Mouse (Mus musculus): Measurements from ENCODE around the gene Pik3r3. TPM values are rescaled to one million over a fixed set of nuclear protein-coding genes. Genes with fewer than 3 reads are reported as not detected.

Gene Pik3r3
- polyA plus RNA-seq (2012; rRNA removed): 23.5 and 23.8 TPM in 2 replicates

DNA sequence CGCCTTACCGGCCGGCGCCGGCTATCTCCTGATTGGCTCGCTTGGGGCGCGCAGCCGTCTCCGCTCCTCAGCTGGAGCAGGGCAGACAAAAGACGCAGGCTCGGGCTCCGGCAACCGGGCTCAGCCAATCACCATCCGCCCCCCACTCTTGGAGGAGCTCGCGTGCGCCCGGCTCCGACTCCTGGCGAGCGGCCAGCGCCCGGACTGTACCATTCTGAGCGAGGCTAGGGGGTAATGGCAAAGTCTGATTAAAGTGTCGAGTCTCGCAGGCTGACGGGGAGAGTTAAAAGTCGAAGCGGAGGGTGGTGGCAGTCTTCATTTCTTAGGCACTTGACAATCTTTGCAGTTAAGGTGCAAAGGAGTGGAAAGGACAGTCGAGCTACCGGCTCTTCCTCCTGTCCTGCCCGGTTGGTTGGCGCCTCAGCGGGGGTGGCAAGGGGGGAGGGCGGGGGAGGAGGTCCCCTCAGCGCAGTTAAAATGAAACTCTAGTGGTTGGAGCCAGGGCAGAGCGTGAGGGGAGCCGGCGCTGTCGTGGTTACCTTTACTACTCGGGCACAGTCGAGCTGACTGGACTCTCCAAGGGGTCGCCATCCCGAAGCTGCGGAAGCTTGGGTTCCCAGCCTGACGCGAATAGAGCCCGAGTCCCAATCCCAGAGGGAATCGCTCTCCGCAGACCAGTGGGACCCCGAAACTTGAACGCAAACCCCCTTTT is at the start of gene Pik3r3:
TSS of gene Pik3r3 (plus strand) at position 479 of the 712 bp plus-strand sequence.
- peak; percentile 97 for DNase-seq
- WGBS: under 1% methylated on average over 53 of the region's 53 CpGs
- no peak for TF ChIP-seq CTCF (IDR thresholded peaks at IDR 0.05; ENCODE audit: insufficient read depth, low read length)
- peak; percentile 100 for TF ChIP-seq POLR2A (IDR thresholded peaks at IDR 0.05; ENCODE audit: borderline replicate concordance, extremely low read depth, low read depth, low read length)
- peaks cover 6% of the 10 kb centered on the region for H3K4me1 ChIP-seq (ENCODE audit: control insufficient read depth, insufficient read depth, low read length)
- peak within 1 kb of the TSS; percentile 99 for H3K4me3 ChIP-seq (replicated peaks; ENCODE audit: extremely low read depth, low read depth, low read length)

DNA sequence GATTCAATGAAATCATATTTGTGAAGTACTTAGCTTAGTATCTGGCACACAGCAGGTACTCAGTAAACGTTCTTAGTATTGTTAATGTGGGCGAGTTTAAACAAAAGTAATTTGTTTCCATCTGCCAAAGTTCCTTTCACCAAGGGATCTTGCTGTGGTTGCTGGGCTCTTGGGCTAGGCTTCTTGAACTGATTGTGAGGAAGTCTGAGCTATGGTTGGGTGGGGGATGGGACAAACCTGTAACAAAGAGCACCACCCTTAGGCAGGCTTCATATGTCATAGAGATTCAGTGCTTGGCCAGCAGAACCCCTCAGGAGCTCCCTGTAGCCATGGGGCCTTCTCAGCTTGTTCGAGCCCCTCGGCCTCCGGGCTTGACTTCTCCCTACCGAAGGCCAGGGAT is 48.3 kb upstream of the Pik3r3 start, which contains the start of the genes 1700042G07Rik and Gm49337:
TSS of gene 1700042G07Rik (plus strand) at position 301 of the 400 bp plus-strand sequence.
TSS of gene Gm49337 (plus strand) at position 313 of the 400 bp plus-strand sequence.
- no peak within 1 kb of the TSS for H3K4me3 ChIP-seq (replicated peaks; ENCODE audit: extremely low read depth, low read depth, low read length)
- WGBS: 75% methylated on average over 6 of the region's 6 CpGs
- TF ChIP-seq CTCF (IDR thresholded peaks at IDR 0.05; ENCODE audit: insufficient read depth, low read length) (no peak), POLR2A (IDR thresholded peaks at IDR 0.05; ENCODE audit: borderline replicate concordance, extremely low read depth, low read depth, low read length) (no peak)

DNA sequence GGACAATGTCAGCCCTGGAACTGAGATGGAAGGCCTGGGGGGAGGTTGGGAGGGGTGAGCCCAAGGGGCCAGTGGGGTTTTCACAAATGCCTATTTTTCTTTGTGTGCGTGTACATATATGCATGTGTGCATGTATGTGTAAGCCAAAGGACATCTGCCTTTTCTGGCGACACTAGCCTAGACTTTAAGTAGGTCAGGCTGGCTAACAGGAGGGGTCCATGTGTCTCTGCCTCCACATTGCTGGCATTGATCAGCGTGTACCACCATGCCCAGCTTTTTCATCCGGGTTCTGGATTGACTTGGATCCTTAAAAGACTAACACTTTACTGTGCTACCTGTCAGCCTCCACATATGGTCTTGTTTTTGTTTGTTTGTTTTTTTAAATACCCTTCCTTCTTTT is 47.7 kb upstream of the Pik3r3 start:
- no peak for DNase-seq
- no peak overlapping the region for H3K4me3 ChIP-seq (replicated peaks; ENCODE audit: extremely low read depth, low read depth, low read length)
- TF ChIP-seq POLR2A (IDR thresholded peaks at IDR 0.05; ENCODE audit: borderline replicate concordance, extremely low read depth, low read depth, low read length) (no peak), CTCF (IDR thresholded peaks at IDR 0.05; ENCODE audit: insufficient read depth, low read length) (no peak)
- H3K4me1 ChIP-seq (ENCODE audit: control insufficient read depth, insufficient read depth, low read length): peaks cover 23% of the 10 kb centered on the region
- 89% methylated on average over 4 of the region's 4 CpGs for WGBS

More for the DNA sequence above, 48.3 kb upstream of the Pik3r3 start, which contains the start of the genes 1700042G07Rik and Gm49337:
- no peak for DNase-seq
- H3K4me1 ChIP-seq (ENCODE audit: control insufficient read depth, insufficient read depth, low read length): peaks cover 27% of the 10 kb centered on the region

DNA sequence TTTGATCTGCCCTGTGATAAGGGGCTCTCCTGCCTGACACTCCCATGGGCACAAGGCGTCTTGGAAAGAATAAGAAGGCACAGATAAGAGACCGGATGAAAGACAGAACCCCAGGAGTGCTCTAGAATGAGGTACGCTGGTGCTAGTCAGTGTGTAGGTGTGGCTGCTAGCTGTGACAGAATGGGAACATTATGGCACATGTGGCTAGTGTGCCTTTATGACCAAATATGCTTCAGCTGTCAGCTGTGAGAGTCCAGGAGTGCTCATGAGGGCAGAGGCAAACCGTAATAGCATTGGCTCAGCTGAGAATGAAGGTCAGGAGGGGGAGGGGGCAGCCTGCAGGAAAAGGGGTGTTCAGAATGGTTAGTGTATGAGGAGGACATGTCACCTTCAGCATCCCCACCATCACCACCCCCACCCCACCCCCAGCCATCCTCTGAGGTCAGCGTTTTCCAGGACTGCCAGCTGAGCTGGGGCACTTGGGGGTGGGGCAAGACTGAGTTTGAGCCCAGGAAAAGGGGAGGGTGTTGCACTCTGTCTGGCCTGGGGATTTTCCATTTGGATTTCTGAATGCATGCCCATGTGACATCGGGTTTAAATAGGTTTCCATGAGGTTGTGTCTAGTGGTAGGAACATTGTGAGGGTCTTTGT is 46.8 kb upstream of the Pik3r3 start:
- Histone ChIP-seq H3K4me1 (ENCODE audit: control insufficient read depth, insufficient read depth, low read length) (peaks cover 23% of the 10 kb centered on the region), H3K4me3 (replicated peaks; ENCODE audit: extremely low read depth, low read depth, low read length) (no peak overlapping the region)
- whole genome bisulfite sequencing: 29% methylated on average over 6 of the region's 6 CpGs
- TF ChIP-seq POLR2A (IDR thresholded peaks at IDR 0.05; ENCODE audit: borderline replicate concordance, extremely low read depth, low read depth, low read length): no peak
- no peak for TF ChIP-seq CTCF (IDR thresholded peaks at IDR 0.05; ENCODE audit: insufficient read depth, low read length)
- no peak for DNase-seq

DNA sequence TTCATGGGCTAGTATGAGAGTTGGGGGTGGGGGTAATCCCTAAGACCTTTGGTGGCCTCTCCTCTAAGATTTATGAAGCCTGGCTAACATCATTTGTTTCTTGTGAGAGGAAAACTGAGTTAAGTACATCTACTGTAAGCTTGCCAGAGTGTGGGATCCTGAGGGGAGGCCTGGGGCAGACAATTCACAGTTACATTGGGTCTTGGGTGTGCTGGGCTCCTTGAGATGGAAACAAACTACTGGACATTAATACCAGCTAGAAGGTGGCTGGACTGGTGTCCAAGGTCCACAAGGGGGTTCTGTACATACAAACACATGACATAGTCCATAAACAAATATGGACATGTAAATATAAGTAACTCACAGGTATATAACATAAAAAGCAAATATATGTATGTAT is 46.3 kb upstream of the Pik3r3 start:
- DNase-seq: no peak
- no peak for TF ChIP-seq CTCF (IDR thresholded peaks at IDR 0.05; ENCODE audit: insufficient read depth, low read length)
- TF ChIP-seq POLR2A (IDR thresholded peaks at IDR 0.05; ENCODE audit: borderline replicate concordance, extremely low read depth, low read depth, low read length): no peak
- Histone ChIP-seq H3K4me3 (replicated peaks; ENCODE audit: extremely low read depth, low read depth, low read length) (no peak overlapping the region), H3K4me1 (ENCODE audit: control insufficient read depth, insufficient read depth, low read length) (peaks cover 23% of the 10 kb centered on the region)

DNA sequence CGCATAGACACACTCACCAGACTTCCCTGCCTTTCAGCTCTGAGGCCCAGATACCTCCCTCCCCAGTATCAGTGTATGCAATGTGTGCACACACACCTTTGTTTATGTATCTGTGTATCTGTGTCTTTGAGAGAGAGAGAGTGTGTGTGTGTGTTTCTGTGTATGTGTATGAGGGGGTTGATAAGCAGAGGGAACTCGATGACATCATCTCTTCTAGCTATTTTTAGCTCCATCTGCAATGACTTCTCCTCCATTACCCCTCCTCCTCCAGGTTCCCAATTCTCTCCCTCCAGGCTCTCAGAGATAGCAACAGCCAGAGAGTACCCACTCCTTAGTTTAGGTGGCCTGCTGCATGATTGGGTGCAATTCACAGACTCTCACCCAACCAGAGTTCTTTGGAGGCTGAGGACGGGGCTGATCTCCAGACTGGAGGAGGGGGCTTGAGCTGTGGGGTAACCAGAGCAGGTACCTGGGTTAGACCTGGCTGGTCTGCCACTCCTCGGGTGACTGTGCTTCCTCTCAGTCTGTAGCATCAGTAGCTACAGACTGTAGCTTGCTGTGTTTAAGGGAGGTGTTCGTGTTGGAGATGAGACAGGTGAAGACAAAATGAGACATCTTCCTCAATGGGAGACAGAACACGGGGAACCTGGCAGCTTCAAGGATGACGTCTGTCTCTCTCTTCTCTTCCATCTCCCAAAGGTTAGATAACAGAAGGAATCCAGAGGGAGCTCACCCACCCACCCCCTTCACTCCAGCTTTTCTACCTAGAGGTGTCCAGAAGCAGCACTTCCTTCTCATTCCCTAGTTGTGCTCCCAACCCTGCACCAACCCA is 45.5 kb upstream of the Pik3r3 start:
- Histone ChIP-seq H3K4me1 (ENCODE audit: control insufficient read depth, insufficient read depth, low read length) (peaks cover 23% of the 10 kb centered on the region), H3K4me3 (replicated peaks; ENCODE audit: extremely low read depth, low read depth, low read length) (no peak overlapping the region)
- peak; percentile 41 for DNase-seq
- TF ChIP-seq CTCF (IDR thresholded peaks at IDR 0.05; ENCODE audit: insufficient read depth, low read length): no peak
- 31% methylated on average over 7 of the region's 7 CpGs for WGBS

DNA sequence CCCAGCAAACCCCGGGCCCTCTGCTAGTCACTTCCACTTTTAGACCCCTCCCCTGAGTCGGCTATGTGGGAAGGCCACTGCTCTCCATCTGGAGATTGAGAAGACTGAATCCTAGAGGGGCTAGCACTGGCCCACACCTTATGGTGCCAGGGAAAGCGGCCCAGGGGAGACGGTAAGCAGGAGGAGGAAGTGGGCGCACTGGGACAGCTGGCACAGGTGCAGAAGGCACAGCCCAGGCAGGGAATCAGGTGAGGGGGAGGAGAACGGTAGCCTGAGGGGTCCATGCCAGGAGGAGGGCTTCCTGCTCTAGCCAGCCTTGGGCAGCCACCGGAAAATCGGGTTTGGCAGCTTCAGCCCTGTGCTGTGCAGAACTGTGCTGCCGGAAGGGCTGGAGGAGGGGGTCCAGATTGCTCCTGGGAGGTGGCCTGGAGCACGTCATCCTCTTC is 44.9 kb upstream of the Pik3r3 start:
- H3K4me1 ChIP-seq (ENCODE audit: control insufficient read depth, insufficient read depth, low read length): peaks cover 23% of the 10 kb centered on the region
- peak; percentile 81 for DNase-seq
- WGBS: 5% methylated on average over 10 of the region's 10 CpGs
- TF ChIP-seq POLR2A (IDR thresholded peaks at IDR 0.05; ENCODE audit: borderline replicate concordance, extremely low read depth, low read depth, low read length) (peak; percentile 70; the same call in 1 of the 2 replicates), CTCF (IDR thresholded peaks at IDR 0.05; ENCODE audit: insufficient read depth, low read length) (no peak)
- peak overlapping the region; percentile 43 for H3K4me3 ChIP-seq (replicated peaks; ENCODE audit: extremely low read depth, low read depth, low read length)

DNA sequence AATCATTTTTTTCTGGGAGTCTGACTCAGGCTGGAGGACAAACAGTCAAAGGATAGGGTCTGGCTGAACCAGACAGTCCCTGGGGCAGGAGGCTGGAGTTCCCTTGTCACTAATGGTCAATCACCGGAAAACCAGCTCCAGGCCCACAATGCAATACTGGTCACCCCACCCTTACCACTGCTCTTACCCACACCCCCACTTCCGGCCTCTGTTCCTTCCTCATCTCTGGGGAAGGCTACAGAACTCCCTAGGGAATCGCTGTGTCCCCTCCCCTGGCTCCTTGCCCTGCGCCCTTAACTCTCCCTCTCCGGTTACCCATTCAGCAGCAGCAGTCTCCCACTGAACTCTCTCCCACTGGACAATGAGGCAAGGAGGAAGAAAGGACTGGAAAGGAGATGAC is 44.3 kb upstream of the Pik3r3 start:
- peak; percentile 74 for DNase-seq
- WGBS: 7% methylated on average over 5 of the region's 5 CpGs
- peaks cover 23% of the 10 kb centered on the region for H3K4me1 ChIP-seq (ENCODE audit: control insufficient read depth, insufficient read depth, low read length)
- TF ChIP-seq POLR2A (IDR thresholded peaks at IDR 0.05; ENCODE audit: borderline replicate concordance, extremely low read depth, low read depth, low read length) (peak; percentile 36; the same call in 1 of the 2 replicates), CTCF (IDR thresholded peaks at IDR 0.05; ENCODE audit: insufficient read depth, low read length) (no peak)
- peak overlapping the region; percentile 3 for H3K4me3 ChIP-seq (replicated peaks; ENCODE audit: extremely low read depth, low read depth, low read length)

DNA sequence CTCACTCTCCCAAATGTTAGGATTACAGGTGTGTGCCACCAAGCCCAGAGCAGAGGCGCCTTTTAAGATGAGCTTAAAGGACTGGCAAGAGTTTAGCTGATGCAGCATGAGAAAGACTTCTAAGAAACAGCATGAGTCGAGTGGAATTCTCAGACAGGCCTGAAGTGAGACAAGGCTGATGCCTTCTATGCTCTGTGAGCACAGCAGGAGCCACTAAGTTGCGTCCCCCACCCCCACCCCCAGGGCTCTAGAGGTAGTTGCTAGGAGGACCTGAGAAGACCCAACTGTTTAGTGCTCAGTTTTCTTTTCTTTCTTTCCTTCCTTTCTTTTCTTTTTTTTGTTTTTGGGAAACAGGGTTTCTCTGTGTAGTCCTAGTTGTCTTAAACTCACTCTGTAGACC is 39.3 kb upstream of the Pik3r3 start:
- Histone ChIP-seq H3K4me1 (ENCODE audit: control insufficient read depth, insufficient read depth, low read length) (peaks cover 2% of the 10 kb centered on the region; the same call in 1 of the 2 replicates), H3K4me3 (replicated peaks; ENCODE audit: extremely low read depth, low read depth, low read length) (no peak overlapping the region)
- TF ChIP-seq POLR2A (IDR thresholded peaks at IDR 0.05; ENCODE audit: borderline replicate concordance, extremely low read depth, low read depth, low read length) (no peak), CTCF (IDR thresholded peaks at IDR 0.05; ENCODE audit: insufficient read depth, low read length) (no peak)
- WGBS: 79% methylated on average over 3 of the region's 3 CpGs
- DNase-seq: no peak
